Mouse (Mus musculus) neural tube, embryonic 13.5 days (tissue): ENCODE measurements at regions not wholly inside any gene's neighbourhood (a gene's known extent, or its start where the extent isn't known, plus 50 kb on each side); places are given as distances from the start of the nearest gene placed in this dataset.

Experiments
- ATAC-seq: fragments of 200-750 bp; cut with Nextera tagmentation; 2 replicates; pipeline ENCODE4 v1.8.0; 2017; ENCODE audit warnings: low read depth, mild to moderate bottlenecking, moderate TSS enrichment, moderate library complexity
- H3K27ac ChIP-seq: fragments of 300-500 bp; sonication (generic); replicated peaks from 2 replicates; pipeline ENCODE4 v1.5.1; 2015; ENCODE audit warnings: moderate library complexity, mild to moderate bottlenecking, inconsistent platforms
- H3K27me3 ChIP-seq: fragments of 300-500 bp; sonication (generic); 2 replicates; pipeline ENCODE4 v1.6.1; 2015; ENCODE audit warnings: mild to moderate bottlenecking, inconsistent platforms
- H3K36me3 ChIP-seq: fragments of 300-500 bp; sonication (generic); 2 replicates; pipeline ENCODE4 v1.6.1; 2015; ENCODE audit warnings: mild to moderate bottlenecking, inconsistent platforms
- H3K4me1 ChIP-seq: fragments of 300-500 bp; sonication (generic); replicated peaks from 2 replicates; pipeline ENCODE4 v1.6.1; 2015; ENCODE audit warnings: inconsistent platforms
- H3K4me2 ChIP-seq: fragments of 300-500 bp; sonication (generic); 2 replicates; pipeline ENCODE4 v1.6.1; 2015; ENCODE audit warnings: inconsistent platforms, mild to moderate bottlenecking, moderate library complexity
- H3K4me3 ChIP-seq: fragments of 300-500 bp; sonication (generic); 2 replicates; pipeline ENCODE4 v1.5.1; 2015; ENCODE audit warnings: mild to moderate bottlenecking, inconsistent platforms
- H3K9ac ChIP-seq: fragments of 300-500 bp; sonication (generic); 2 replicates; pipeline ENCODE4 v1.6.1; 2015; ENCODE audit warnings: moderate library complexity, mild to moderate bottlenecking, inconsistent platforms
- H3K9me3 ChIP-seq: fragments of 300-500 bp; sonication (generic); 2 replicates; pipeline ENCODE4 v1.6.1; 2016; ENCODE audit warnings: inconsistent platforms
- WGBS: fragments of 180-500 bp; shearing (Covaris S2); methylation state at CpG from one replicate; pipeline ENCODE4 v1.1.7; 2015; 5-methylcytosine and 5-hydroxymethylcytosine counted together

DNA sequence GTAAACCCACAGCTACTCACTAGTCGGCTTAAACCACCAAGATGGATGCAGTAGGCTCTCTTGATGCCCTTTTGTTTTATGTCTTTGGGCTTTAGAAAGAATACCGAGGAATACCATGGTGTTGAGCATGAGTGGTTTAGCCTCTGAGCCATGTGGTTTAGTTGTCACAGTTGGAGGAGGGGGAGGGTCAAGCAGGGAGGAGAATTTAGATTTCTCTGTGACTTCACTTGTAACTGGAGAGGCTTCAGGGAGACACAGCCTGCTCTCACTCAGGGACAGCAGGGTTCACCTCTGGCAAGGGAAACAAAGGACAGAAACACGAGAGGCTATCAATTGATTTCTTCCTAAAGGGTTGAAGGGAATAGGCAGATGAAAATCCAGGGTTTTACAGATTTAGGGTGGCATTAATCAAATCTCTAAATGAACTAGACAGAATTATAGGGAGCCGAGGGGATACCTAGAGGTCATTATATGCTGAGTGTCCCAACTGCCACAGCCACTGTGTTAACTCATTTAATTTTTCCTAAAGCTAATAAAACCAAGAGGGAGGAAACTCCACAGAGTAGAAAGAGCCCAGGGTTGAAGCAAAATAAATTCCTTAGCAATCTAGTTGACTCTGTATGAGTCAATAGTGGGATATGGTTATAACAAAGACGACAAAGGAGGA, 2113.7 kb upstream of the 5930422O12Rik start:
- no peak overlapping the region for H3K4me3 ChIP-seq
- H3K27me3 ChIP-seq = no peaks in the 10 kb centered on the region
- H3K27ac ChIP-seq = peak overlapping the region; percentile 29; the same call in 1 of the 2 replicates
- peaks cover 9% of the 10 kb centered on the region for H3K4me1 ChIP-seq
- H3K9me3 ChIP-seq = no peaks in the 10 kb centered on the region
- ATAC-seq = no peak
- H3K9ac ChIP-seq = no peak overlapping the region
- no peak overlapping the region for H3K4me2 ChIP-seq
- H3K36me3 ChIP-seq = no peaks in the 10 kb centered on the region
- 35% methylated on average over 5 of the region's 5 CpGs for WGBS

- H3K27me3 ChIP-seq = no peaks in the 10 kb centered on the region
- no peaks in the 10 kb centered on the region for H3K36me3 ChIP-seq
- H3K9me3 ChIP-seq = no peaks in the 10 kb centered on the region
- no peak overlapping the region for H3K9ac ChIP-seq
- 34% methylated on average over 8 of the region's 8 CpGs for WGBS
- ATAC-seq = peak; percentile 85
- H3K4me1 ChIP-seq = peaks cover 9% of the 10 kb centered on the region
- no peak overlapping the region for H3K4me3 ChIP-seq
- H3K27ac ChIP-seq = peak overlapping the region; percentile 29; the same call in 1 of the 2 replicates
- no peak overlapping the region for H3K4me2 ChIP-seq
Observed at GRCm38 (mm10) chr8:31315359-31315705, 2113.2 kb upstream of the 5930422O12Rik start.

GRCm38 (mm10) chr8:31333545-31334297, 2094.8 kb upstream of the 5930422O12Rik start:
- Histone ChIP-seq H3K9me3 (no peaks in the 10 kb centered on the region), H3K4me2 (no peak overlapping the region), H3K4me1 (no peaks in the 10 kb centered on the region), H3K27me3 (no peaks in the 10 kb centered on the region), H3K4me3 (no peak overlapping the region), H3K9ac (no peak overlapping the region), H3K27ac (no peak overlapping the region), H3K36me3 (no peaks in the 10 kb centered on the region)
- WGBS = 91% methylated on average over 7 of the region's 7 CpGs
- ATAC-seq = no peak

GRCm38 (mm10) chr8:31348504-31348903, 2080.0 kb upstream of the 5930422O12Rik start:
- H3K36me3 ChIP-seq = no peaks in the 10 kb centered on the region
- no peak overlapping the region for H3K27ac ChIP-seq
- no peaks in the 10 kb centered on the region for H3K9me3 ChIP-seq
- H3K9ac ChIP-seq = no peak overlapping the region
- no peak overlapping the region for H3K4me2 ChIP-seq
- H3K4me1 ChIP-seq = no peaks in the 10 kb centered on the region
- WGBS = 81% methylated on average over 4 of the region's 4 CpGs
- H3K27me3 ChIP-seq = no peaks in the 10 kb centered on the region
- no peak overlapping the region for H3K4me3 ChIP-seq
- no peak for ATAC-seq

- Histone ChIP-seq H3K27me3 (no peaks in the 10 kb centered on the region), H3K4me2 (no peak overlapping the region), H3K4me1 (0 out of 2 replicates have a peak, but pooled peaks cover 13% of the 10 kb centered on the region), H3K4me3 (no peak overlapping the region), H3K9ac (no peak overlapping the region), H3K9me3 (no peaks in the 10 kb centered on the region), H3K36me3 (no peaks in the 10 kb centered on the region), H3K27ac (no peak overlapping the region)
- no peak for ATAC-seq
- 21% methylated on average over 5 of the region's 5 CpGs for WGBS
Observed at GRCm38 (mm10) chr8:31369636-31370035, 2058.9 kb upstream of the 5930422O12Rik start.

DNA sequence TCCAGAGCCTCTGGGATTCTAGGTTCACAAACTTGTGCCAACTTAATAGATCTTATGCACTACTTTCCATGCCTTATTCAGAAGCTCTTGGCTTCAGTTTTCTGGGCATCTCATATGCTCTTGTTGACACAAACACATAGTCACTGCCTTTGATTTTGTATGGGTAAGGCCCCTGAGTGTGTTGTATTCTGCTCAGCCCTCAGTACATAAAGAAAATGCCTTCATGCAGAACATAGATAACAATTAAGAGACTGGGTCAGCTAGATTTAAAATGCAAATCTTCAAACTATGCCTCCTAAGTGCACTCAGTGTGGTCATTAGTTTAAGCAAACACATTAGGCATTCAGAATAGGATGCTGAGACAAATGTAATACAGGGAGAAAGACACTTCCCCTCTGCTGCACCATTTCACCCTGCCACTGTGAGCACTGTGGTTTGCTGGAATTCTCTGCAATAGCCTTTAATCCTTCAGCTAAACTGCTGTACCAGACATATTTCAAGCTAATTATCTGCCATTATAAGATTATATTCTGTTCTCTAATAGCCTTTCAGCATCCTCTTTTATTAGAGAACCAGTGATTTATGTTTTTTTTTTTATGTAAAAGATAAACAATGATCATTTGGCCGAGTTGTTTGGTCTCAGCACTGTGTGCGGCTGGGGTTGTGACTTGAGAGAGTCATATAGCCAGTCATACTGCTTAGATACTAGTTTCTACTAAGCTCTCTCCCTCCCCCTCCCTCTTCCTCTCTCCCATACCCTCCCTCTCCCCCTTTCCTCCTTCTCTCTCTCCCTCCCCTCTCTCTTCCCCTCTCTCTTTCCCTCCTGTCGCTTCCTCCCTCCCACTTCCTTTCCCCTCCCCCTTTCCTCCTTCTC, 2058.1 kb upstream of the 5930422O12Rik start:
- H3K36me3 ChIP-seq = no peaks in the 10 kb centered on the region
- 0 out of 2 replicates have a peak, but pooled peaks cover 13% of the 10 kb centered on the region for H3K4me1 ChIP-seq
- H3K4me2 ChIP-seq = no peak overlapping the region
- no peaks in the 10 kb centered on the region for H3K9me3 ChIP-seq
- WGBS = 43% methylated on average over 3 of the region's 3 CpGs
- no peak overlapping the region for H3K4me3 ChIP-seq
- H3K27ac ChIP-seq = no peak overlapping the region
- no peaks in the 10 kb centered on the region for H3K27me3 ChIP-seq
- H3K9ac ChIP-seq = no peak overlapping the region
- peak; percentile 77 for ATAC-seq

- Histone ChIP-seq H3K27me3 (no peaks in the 10 kb centered on the region), H3K36me3 (no peaks in the 10 kb centered on the region), H3K9ac (no peak overlapping the region), H3K4me2 (no peak overlapping the region), H3K9me3 (no peaks in the 10 kb centered on the region), H3K4me3 (no peak overlapping the region), H3K27ac (no peak overlapping the region), H3K4me1 (0 out of 2 replicates have a peak, but pooled peaks cover 13% of the 10 kb centered on the region)
- ATAC-seq = no peak
- 36% methylated on average over 5 of the region's 5 CpGs for WGBS
Observed at GRCm38 (mm10) chr8:31371656-31372055, 2056.9 kb upstream of the 5930422O12Rik start.

DNA sequence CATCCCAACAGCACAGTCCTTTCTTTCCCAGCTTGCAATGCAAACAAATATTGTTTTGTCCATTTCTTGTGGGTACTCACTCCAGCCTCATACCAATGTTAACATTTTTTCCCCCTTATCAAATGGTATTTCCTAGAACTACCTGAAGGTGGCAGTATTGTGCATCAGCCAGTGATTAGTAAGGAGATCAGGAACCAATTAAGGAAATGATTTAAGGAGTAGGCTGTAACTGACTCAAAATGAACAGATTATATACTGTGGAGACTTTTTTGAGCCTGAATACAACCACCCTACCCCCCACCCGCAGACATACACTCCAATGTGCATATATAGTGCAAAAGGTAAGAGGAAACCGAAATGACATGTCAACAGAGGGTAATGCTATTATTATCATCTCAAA, 2056.1 kb upstream of the 5930422O12Rik start:
- Histone ChIP-seq H3K4me1 (0 out of 2 replicates have a peak, but pooled peaks cover 13% of the 10 kb centered on the region), H3K4me2 (no peak overlapping the region), H3K36me3 (no peaks in the 10 kb centered on the region), H3K9me3 (no peaks in the 10 kb centered on the region), H3K4me3 (no peak overlapping the region), H3K9ac (no peak overlapping the region), H3K27me3 (no peaks in the 10 kb centered on the region), H3K27ac (no peak overlapping the region)
- no peak for ATAC-seq
- 74% methylated on average over 2 of the region's 2 CpGs for WGBS

GRCm38 (mm10) chr8:31373140-31373787, 2055.2 kb upstream of the 5930422O12Rik start:
- no peaks in the 10 kb centered on the region for H3K27me3 ChIP-seq
- no peak for ATAC-seq
- 0 out of 2 replicates have a peak, but pooled peaks cover 13% of the 10 kb centered on the region for H3K4me1 ChIP-seq
- H3K4me3 ChIP-seq = no peak overlapping the region
- no peak overlapping the region for H3K4me2 ChIP-seq
- H3K36me3 ChIP-seq = no peaks in the 10 kb centered on the region
- 80% methylated on average over 6 of the region's 6 CpGs for WGBS
- H3K9me3 ChIP-seq = no peaks in the 10 kb centered on the region
- no peak overlapping the region for H3K9ac ChIP-seq
- no peak overlapping the region for H3K27ac ChIP-seq

DNA sequence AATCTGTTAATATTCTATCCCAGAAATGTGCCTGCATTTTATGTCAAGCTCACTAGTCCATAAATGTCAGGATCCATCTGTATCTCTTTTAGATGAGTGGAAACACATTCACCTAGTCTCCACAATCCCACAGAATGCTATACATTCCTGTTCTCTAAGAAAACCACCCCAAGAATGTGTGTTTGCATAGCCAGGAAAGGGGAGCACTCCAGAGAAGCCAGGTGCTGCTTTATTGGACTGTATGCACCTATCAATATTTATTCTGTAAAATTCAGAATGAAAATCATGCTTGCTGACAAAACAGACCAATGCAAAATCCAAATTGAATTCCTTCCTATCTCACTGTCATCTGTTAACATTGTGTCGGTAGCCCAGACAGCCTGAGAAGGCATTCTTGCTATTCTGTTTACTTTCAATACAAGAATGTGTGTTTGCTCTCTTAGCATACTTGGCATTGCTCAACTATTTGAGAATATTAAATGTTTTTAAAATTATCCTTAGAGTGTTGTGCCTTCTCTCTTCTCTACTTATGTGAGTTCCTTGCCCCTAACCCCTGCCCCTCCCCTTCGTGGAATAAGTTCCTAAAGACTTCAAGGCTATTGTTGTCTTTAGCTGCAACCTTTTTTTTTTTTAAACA, 2050.7 kb upstream of the 5930422O12Rik start:
- Histone ChIP-seq H3K4me2 (no peak overlapping the region), H3K27ac (no peak overlapping the region), H3K27me3 (no peaks in the 10 kb centered on the region), H3K4me3 (no peak overlapping the region), H3K4me1 (no peaks in the 10 kb centered on the region), H3K9me3 (no peaks in the 10 kb centered on the region), H3K9ac (no peak overlapping the region), H3K36me3 (no peaks in the 10 kb centered on the region)
- WGBS = 90% methylated on average over 2 of the region's 2 CpGs
- ATAC-seq = no peak

GRCm38 (mm10) chr8:31404811-31405210, 2023.7 kb upstream of the 5930422O12Rik start:
- Histone ChIP-seq H3K9me3 (no peaks in the 10 kb centered on the region), H3K9ac (no peak overlapping the region), H3K4me1 (no peaks in the 10 kb centered on the region), H3K27me3 (no peaks in the 10 kb centered on the region), H3K36me3 (no peaks in the 10 kb centered on the region), H3K4me2 (no peak overlapping the region), H3K27ac (no peak overlapping the region), H3K4me3 (no peak overlapping the region)
- WGBS = 79% methylated on average over 3 of the region's 3 CpGs
- ATAC-seq = no peak
